Mouse (Mus musculus): ENCODE data around the gene Me3. TPM values are rescaled to one million over a fixed set of nuclear protein-coding genes. Genes with fewer than 3 reads are reported as not detected.
A peak's percentile ranks its signal among the peaks of the same experiment; 100 is the strongest.

Gene Me3
- total RNA-seq (2014; fragmentation: Nextera tagmentation) (not detected in 2 replicates), total RNA-seq (2017) (not detected in 2 replicates)

GRCm38 (mm10) chr7:89632342-89633251 is at the start of gene Me3:
Gene Me3 (plus strand): TSS chr7:89632392.
- 0 out of 2 replicates have a peak, but pooled peaks have one; percentile 18 for ATAC-seq (replicated peaks; ENCODE audit: low FRiP score, low TSS enrichment, poor library complexity, severe bottlenecking)

- ATAC-seq (replicated peaks; ENCODE audit: low FRiP score, low TSS enrichment, poor library complexity, severe bottlenecking): no peak
Measured at GRCm38 (mm10) chr7:89590039-89590438, 42.2 kb upstream of the Me3 start.

- ATAC-seq (replicated peaks; ENCODE audit: low FRiP score, low TSS enrichment, poor library complexity, severe bottlenecking): no peak
Measured at GRCm38 (mm10) chr7:89590542-89591251, 41.5 kb upstream of the Me3 start.

GRCm38 (mm10) chr7:89595813-89596212 is 36.4 kb upstream of the Me3 start:
- no peak for ATAC-seq (replicated peaks; ENCODE audit: low FRiP score, low TSS enrichment, poor library complexity, severe bottlenecking)

- ATAC-seq (replicated peaks; ENCODE audit: low FRiP score, low TSS enrichment, poor library complexity, severe bottlenecking): no peak
Measured at GRCm38 (mm10) chr7:89605589-89606536, 26.3 kb upstream of the Me3 start.

- ATAC-seq (replicated peaks; ENCODE audit: low FRiP score, low TSS enrichment, poor library complexity, severe bottlenecking): no peak
Measured at GRCm38 (mm10) chr7:89607329-89607728, 24.9 kb upstream of the Me3 start.

GRCm38 (mm10) chr7:89611236-89611635 is 21.0 kb upstream of the Me3 start:
- no peak for ATAC-seq (replicated peaks; ENCODE audit: low FRiP score, low TSS enrichment, poor library complexity, severe bottlenecking)

- ATAC-seq (replicated peaks; ENCODE audit: low FRiP score, low TSS enrichment, poor library complexity, severe bottlenecking): no peak
Measured at GRCm38 (mm10) chr7:89616235-89616634, 16.0 kb upstream of the Me3 start.

GRCm38 (mm10) chr7:89623331-89623730 is 8.9 kb upstream of the Me3 start:
- no peak for ATAC-seq (replicated peaks; ENCODE audit: low FRiP score, low TSS enrichment, poor library complexity, severe bottlenecking)

GRCm38 (mm10) chr7:89627393-89627792 is 4.8 kb upstream of the Me3 start:
- ATAC-seq (replicated peaks; ENCODE audit: low FRiP score, low TSS enrichment, poor library complexity, severe bottlenecking): no peak

GRCm38 (mm10) chr7:89628006-89628405 is 4.2 kb upstream of the Me3 start:
- ATAC-seq (replicated peaks; ENCODE audit: low FRiP score, low TSS enrichment, poor library complexity, severe bottlenecking): no peak

- ATAC-seq (replicated peaks; ENCODE audit: low FRiP score, low TSS enrichment, poor library complexity, severe bottlenecking): no peak
Measured at GRCm38 (mm10) chr7:89629006-89629405, 3.2 kb upstream of the Me3 start.

- no peak for ATAC-seq (replicated peaks; ENCODE audit: low FRiP score, low TSS enrichment, poor library complexity, severe bottlenecking)
Measured at GRCm38 (mm10) chr7:89629914-89630313, 2.3 kb upstream of the Me3 start.

- no peak for ATAC-seq (replicated peaks; ENCODE audit: low FRiP score, low TSS enrichment, poor library complexity, severe bottlenecking)
Measured at GRCm38 (mm10) chr7:89630796-89631195, 1.4 kb upstream of the Me3 start.

GRCm38 (mm10) chr7:89640533-89640932 is 8.3 kb downstream of the Me3 start:
- ATAC-seq (replicated peaks; ENCODE audit: low FRiP score, low TSS enrichment, poor library complexity, severe bottlenecking): no peak

GRCm38 (mm10) chr7:89640944-89641661 is 8.9 kb downstream of the Me3 start:
- ATAC-seq (replicated peaks; ENCODE audit: low FRiP score, low TSS enrichment, poor library complexity, severe bottlenecking): no peak

- ATAC-seq (replicated peaks; ENCODE audit: low FRiP score, low TSS enrichment, poor library complexity, severe bottlenecking): no peak
Measured at GRCm38 (mm10) chr7:89645015-89645414, 12.8 kb downstream of the Me3 start.

GRCm38 (mm10) chr7:89647864-89648263 is 15.7 kb downstream of the Me3 start:
- no peak for ATAC-seq (replicated peaks; ENCODE audit: low FRiP score, low TSS enrichment, poor library complexity, severe bottlenecking)

- no peak for ATAC-seq (replicated peaks; ENCODE audit: low FRiP score, low TSS enrichment, poor library complexity, severe bottlenecking)
Measured at GRCm38 (mm10) chr7:89657183-89657582, 25.0 kb downstream of the Me3 start.

Data from megakaryocyte-erythroid progenitor cell, adult 5-6 weeks (primary cell).